8 mouse cellular contexts compared by ENCODE assay signal in genomic region chr3:88337367-88338020, GRCm38 (mm10). TPM values are rescaled to one million over a fixed set of nuclear protein-coding genes. Genes with fewer than 3 reads are reported as not detected.
DNase-seq lines count a peak whose midpoint lies in the region; ATAC-seq and TF ChIP-seq lines count a peak whose summit lies in the region.

No protein-coding gene starts in this region.

- H3K9me3 ChIP-seq in neural tube, embryonic 11.5 days (ENCODE audit: control insufficient read depth, low read length): no peaks in the 10 kb centered on the region
- H3K9me3 ChIP-seq in heart, embryonic 16.5 days (replicated peaks; ENCODE audit: control insufficient read depth, low read length): no peaks in the 10 kb centered on the region
- H3K9me3 ChIP-seq in liver, embryonic 15.5 days (replicated peaks): no peaks in the 10 kb centered on the region

- H3K4me2 ChIP-seq in neural tube, embryonic 11.5 days (ENCODE audit: low read depth): peak overlapping the region; percentile 23; the same call in 1 of the 2 replicates
- H3K4me2 ChIP-seq in heart, embryonic 16.5 days (ENCODE audit: low read depth, low read length): peak overlapping the region; percentile 61
- H3K4me2 ChIP-seq in liver, embryonic 15.5 days: peak overlapping the region; percentile 84

- peaks cover 10% of the 10 kb centered on the region; the same call in 1 of the 2 replicates for H3K4me1 ChIP-seq in neural tube, embryonic 11.5 days (ENCODE audit: control insufficient read depth, insufficient read depth, low read length)
- peaks cover 23% of the 10 kb centered on the region for H3K4me1 ChIP-seq in bone marrow macrophage, adult 2 months (ENCODE audit: control insufficient read depth, insufficient read depth, low read length)
- H3K4me1 ChIP-seq in heart, embryonic 16.5 days (ENCODE audit: control insufficient read depth, insufficient read depth, low read length): peaks cover 23% of the 10 kb centered on the region
- H3K4me1 ChIP-seq in liver, embryonic 15.5 days (replicated peaks): peaks cover 76% of the 10 kb centered on the region

- peak; percentile 9 for DNase-seq in neural tube, embryonic 11.5 days (ENCODE audit: low spot score)
- no peak for DNase-seq in neural tube, embryonic 10.5 days (ENCODE audit: extremely low spot score, low spot score)
- peak; percentile 25 for DNase-seq in thymus, postnatal 4 days
- no peak for DNase-seq in layer of hippocampus, adult 9-10 months (ENCODE audit: low spot score)
- no peak for DNase-seq in cerebellum, adult 18-20 months

- TF ChIP-seq CTCF in bone marrow macrophage, adult 2 months (IDR thresholded peaks at IDR 0.05; ENCODE audit: low read depth, low read length): no peak

- ATAC-seq in neural tube, embryonic 11.5 days (ENCODE audit: insufficient read depth, low FRiP score, low TSS enrichment): no peak
- no peak for ATAC-seq in heart, embryonic 16.5 days (replicated peaks; ENCODE audit: extremely low read depth, insufficient read depth, low FRiP score)
- peak; percentile 35 for ATAC-seq in liver, embryonic 15.5 days (ENCODE audit: insufficient read depth)

- no peak overlapping the region for H3K9ac ChIP-seq in neural tube, embryonic 11.5 days (ENCODE audit: low read length)
- peak overlapping the region; percentile 60 for H3K9ac ChIP-seq in heart, embryonic 16.5 days (ENCODE audit: low read length)
- H3K9ac ChIP-seq in liver, embryonic 15.5 days: peak overlapping the region; percentile 88

- H3K27ac ChIP-seq in neural tube, embryonic 11.5 days (ENCODE audit: low read depth, low read length): no peak overlapping the region
- peak overlapping the region; percentile 57 for H3K27ac ChIP-seq in bone marrow macrophage, adult 2 months (ENCODE audit: insufficient read depth, low read depth, low read length)
- H3K27ac ChIP-seq in heart, embryonic 16.5 days (ENCODE audit: low read length): peak overlapping the region; percentile 96
- peak overlapping the region; percentile 96 for H3K27ac ChIP-seq in liver, embryonic 15.5 days (replicated peaks)

- 81% methylated on average over 11 of the region's 11 CpGs for WGBS in neural tube, embryonic 11.5 days
- WGBS in heart, embryonic 16.5 days: 45% methylated on average over 11 of the region's 11 CpGs
- WGBS in liver, embryonic 15.5 days (ENCODE audit: insufficient replicate concordance): 25% methylated on average over 11 of the region's 11 CpGs

- H3K4me3 ChIP-seq in neural tube, embryonic 11.5 days (ENCODE audit: low read depth, low read length): no peak overlapping the region
- H3K4me3 ChIP-seq in bone marrow macrophage, adult 2 months (ENCODE audit: insufficient read depth, low read length): peak overlapping the region; percentile 36
- H3K4me3 ChIP-seq in heart, embryonic 16.5 days (ENCODE audit: low read length): peak overlapping the region; percentile 87
- H3K4me3 ChIP-seq in liver, embryonic 15.5 days (replicated peaks): peak overlapping the region; percentile 73

- no peak for TF ChIP-seq POLR2A in bone marrow macrophage, adult 2 months (IDR thresholded peaks at IDR 0.05; ENCODE audit: borderline replicate concordance, low read depth, low read length)

- peaks cover 4% of the 10 kb centered on the region; the same call in 1 of the 2 replicates for H3K36me3 ChIP-seq in neural tube, embryonic 11.5 days (ENCODE audit: control insufficient read depth, insufficient read depth, low read length)
- H3K36me3 ChIP-seq in heart, embryonic 16.5 days (ENCODE audit: control insufficient read depth, insufficient read depth): peaks cover 9% of the 10 kb centered on the region
- H3K36me3 ChIP-seq in liver, embryonic 15.5 days (replicated peaks): peaks cover 22% of the 10 kb centered on the region

- no peaks in the 10 kb centered on the region for H3K27me3 ChIP-seq in neural tube, embryonic 11.5 days (ENCODE audit: control insufficient read depth, insufficient read depth, low read length)
- H3K27me3 ChIP-seq in heart, embryonic 16.5 days (ENCODE audit: control insufficient read depth, insufficient read depth, low read length): no peaks in the 10 kb centered on the region
- H3K27me3 ChIP-seq in liver, embryonic 15.5 days: no peaks in the 10 kb centered on the region

RNA-seq across cellular contexts. Expression of gene Smg5, which starts 1.4 kb away (rescaled TPM):
- polyA plus RNA-seq in neural tube, embryonic 11.5 days (2014; fragmentation: Nextera tagmentation; extraction: Ambion mirVana): 48.8 and 57.2 TPM in 2 replicates
- 26.0 and 27.8 TPM in 2 replicates for polyA plus RNA-seq in bone marrow macrophage, adult 2 months (2012; ENCODE audit: insufficient read depth, insufficient read length, missing spikeins)
- 50.1 and 51.0 TPM in 2 replicates for polyA plus RNA-seq in heart, embryonic 16.5 days (2015; fragmentation: Nextera tagmentation; extraction: Ambion mirVana)
- 31.8 and 38.3 TPM in 2 replicates for polyA plus RNA-seq in liver, embryonic 15.5 days (2015; fragmentation: Nextera tagmentation; extraction: Ambion mirVana)

RNA-seq across cellular contexts. Expression of gene Tmem79, which starts 1.5 kb away (rescaled TPM):
- polyA plus RNA-seq in neural tube, embryonic 11.5 days (2014; fragmentation: Nextera tagmentation; extraction: Ambion mirVana): 1.7 and 2.1 TPM in 2 replicates
- 0.68 and 0.71 TPM in 2 replicates for polyA plus RNA-seq in bone marrow macrophage, adult 2 months (2012; ENCODE audit: insufficient read depth, insufficient read length, missing spikeins)
- polyA plus RNA-seq in heart, embryonic 16.5 days (2015; fragmentation: Nextera tagmentation; extraction: Ambion mirVana): 1.7 and 2.6 TPM in 2 replicates
- polyA plus RNA-seq in liver, embryonic 15.5 days (2015; fragmentation: Nextera tagmentation; extraction: Ambion mirVana): 1.3 and 1.4 TPM in 2 replicates

RNA-seq across cellular contexts. Expression of gene Glmp, which starts 12.7 kb away (rescaled TPM):
- 70.5 and 84.5 TPM in 2 replicates for polyA plus RNA-seq in neural tube, embryonic 11.5 days (2014; fragmentation: Nextera tagmentation; extraction: Ambion mirVana)
- 401 and 428 TPM in 2 replicates for polyA plus RNA-seq in bone marrow macrophage, adult 2 months (2012; ENCODE audit: insufficient read depth, insufficient read length, missing spikeins)
- 142 and 149 TPM in 2 replicates for polyA plus RNA-seq in heart, embryonic 16.5 days (2015; fragmentation: Nextera tagmentation; extraction: Ambion mirVana)
- 92.0 and 99.4 TPM in 2 replicates for polyA plus RNA-seq in liver, embryonic 15.5 days (2015; fragmentation: Nextera tagmentation; extraction: Ambion mirVana)

RNA-seq across cellular contexts. Expression of gene Paqr6, which starts 26.9 kb away (rescaled TPM):
- 1.1 and 1.2 TPM in 2 replicates for polyA plus RNA-seq in neural tube, embryonic 11.5 days (2014; fragmentation: Nextera tagmentation; extraction: Ambion mirVana)
- polyA plus RNA-seq in bone marrow macrophage, adult 2 months (2012; ENCODE audit: insufficient read depth, insufficient read length, missing spikeins): not detected in 2 replicates
- 3.2 and 4.2 TPM in 2 replicates for polyA plus RNA-seq in heart, embryonic 16.5 days (2015; fragmentation: Nextera tagmentation; extraction: Ambion mirVana)
- 5.4 and 6.2 TPM in 2 replicates for polyA plus RNA-seq in liver, embryonic 15.5 days (2015; fragmentation: Nextera tagmentation; extraction: Ambion mirVana)

RNA-seq across cellular contexts. Expression of gene Bglap3, which starts 35.0 kb away (rescaled TPM):
- polyA plus RNA-seq in neural tube, embryonic 11.5 days (2014; fragmentation: Nextera tagmentation; extraction: Ambion mirVana): 0.31 TPM in 1 of 2 replicates, not detected in the other
- polyA plus RNA-seq in bone marrow macrophage, adult 2 months (2012; ENCODE audit: insufficient read depth, insufficient read length, missing spikeins): not detected in 2 replicates
- 0.21 TPM in 1 of 2 replicates, not detected in the other for polyA plus RNA-seq in heart, embryonic 16.5 days (2015; fragmentation: Nextera tagmentation; extraction: Ambion mirVana)
- polyA plus RNA-seq in liver, embryonic 15.5 days (2015; fragmentation: Nextera tagmentation; extraction: Ambion mirVana): 0.28 and 0.71 TPM in 2 replicates

Comparison
In these comparisons a context has a peak if more than half of its experiments do, and no peak if none do; other contexts are left out.
1. DNase-seq: peak in neural tube, embryonic 11.5 days (single experiment) and thymus, postnatal 4 days (single experiment); none in neural tube, embryonic 10.5 days (single experiment), layer of hippocampus, adult 9-10 months (single experiment) and cerebellum, adult 18-20 months (0 of 2).
2. H3K4me2 ChIP-seq: peak in every context shown above with its lines; median percentile 84 in liver, embryonic 15.5 days; 61 in heart, embryonic 16.5 days; 23 in neural tube, embryonic 11.5 days.